Mouse (Mus musculus) kidney, embryonic 16.5 days (tissue): ENCODE data around the gene Abhd6. TPM values are rescaled to one million over a fixed set of nuclear protein-coding genes. Genes with fewer than 3 reads are reported as not detected.

Experiments
- ATAC-seq: fragments of 200-750 bp; cut with Nextera tagmentation; 2 replicates; pipeline ENCODE4 v1.8.0; 2017; ENCODE audit warnings: moderate TSS enrichment; ENCODE audit not compliant: low FRiP score, low TSS enrichment
- H3K27ac ChIP-seq: fragments of 300-500 bp; sonication (generic); 2 replicates; pipeline ENCODE4 v1.5.1; 2014; ENCODE audit warnings: low read length
- H3K27me3 ChIP-seq: fragments of 300-500 bp; sonication (generic); 2 replicates; pipeline ENCODE4 v1.6.1; 2014; ENCODE audit warnings: low read length, control low read depth, mixed read lengths; ENCODE audit not compliant: insufficient read depth
- H3K36me3 ChIP-seq: fragments of 300-500 bp; sonication (generic); 2 replicates; pipeline ENCODE4 v1.6.1; 2014; ENCODE audit warnings: low read length, control low read depth, mixed read lengths; ENCODE audit not compliant: insufficient read depth
- H3K4me1 ChIP-seq: fragments of 300-500 bp; sonication (generic); 2 replicates; pipeline ENCODE4 v1.6.1; 2014; ENCODE audit warnings: low read length, control low read depth, mixed read lengths; ENCODE audit not compliant: insufficient read depth
- H3K4me2 ChIP-seq: fragments of 300-500 bp; sonication (generic); replicated peaks from 2 replicates; pipeline ENCODE4 v1.6.1; 2014; ENCODE audit warnings: low read depth, low read length
- H3K4me3 ChIP-seq: fragments of 300-500 bp; sonication (generic); 2 replicates; pipeline ENCODE4 v1.5.1; 2014; ENCODE audit warnings: mild to moderate bottlenecking, low read length
- H3K9ac ChIP-seq: fragments of 300-500 bp; sonication (generic); replicated peaks from 2 replicates; pipeline ENCODE4 v1.6.1; 2014; ENCODE audit warnings: low read length
- H3K9me3 ChIP-seq: fragments of 300-500 bp; sonication (generic); 2 replicates; pipeline ENCODE4 v1.6.1; 2016; ENCODE audit warnings: low read length, control low read depth
- WGBS: fragments of 180-500 bp; shearing (Covaris S2); extraction: QIAGEN DNeasy Blood & Tissue Kit; methylation state at CpG from one replicate; pipeline ENCODE4 v1.1.7; 2014; 5-methylcytosine and 5-hydroxymethylcytosine counted together
- polyA plus RNA-seq: library from polyadenylated mRNA; unstranded; fragments of >200 nt; fragmentation: Nextera tagmentation; extraction: Ambion mirVana; gene quantifications from 2 replicates; pipeline ENCODE4 v1.2.1, GENCODE M21; 2015

The Abhd6 gene
- polyA plus RNA-seq, 1 experiment from 2014 or later: 29.6 TPM

- no peaks in the 10 kb centered on the region for H3K27me3 ChIP-seq
- no peaks in the 10 kb centered on the region for H3K9me3 ChIP-seq
- H3K9ac ChIP-seq: peak within 1 kb of the TSS; percentile 82
- H3K27ac ChIP-seq: peak within 1 kb of the TSS; percentile 70; the same call in 1 of the 2 replicates
- ATAC-seq: peak; percentile 95
- peak within 1 kb of the TSS; percentile 86 for H3K4me3 ChIP-seq
- WGBS: under 1% methylated on average over 76 of the region's 89 CpGs
- no peaks in the 10 kb centered on the region for H3K36me3 ChIP-seq
- H3K4me1 ChIP-seq: peaks cover 20% of the 10 kb centered on the region
- peak within 1 kb of the TSS; percentile 58 for H3K4me2 ChIP-seq
Measured at GRCm38 (mm10) chr14:8097978-8098686, 95.4 kb downstream of the Abhd6 start, which contains the start of gene Pxk. TSS of gene Pxk (plus strand) at chr14:8098211.

- WGBS: 4% methylated on average over 5 of the region's 5 CpGs
- Histone ChIP-seq H3K27ac (peak overlapping the region; percentile 70; the same call in 1 of the 2 replicates), H3K4me1 (peaks cover 22% of the 10 kb centered on the region), H3K9ac (peak overlapping the region; percentile 82), H3K4me2 (peak overlapping the region; percentile 58), H3K27me3 (no peaks in the 10 kb centered on the region), H3K4me3 (peak overlapping the region; percentile 86), H3K36me3 (no peaks in the 10 kb centered on the region), H3K9me3 (no peaks in the 10 kb centered on the region)
- peak; percentile 20 for ATAC-seq
Measured at GRCm38 (mm10) chr14:8098687-8098995, 95.9 kb downstream of the Abhd6 start.

- Histone ChIP-seq H3K27me3 (no peaks in the 10 kb centered on the region), H3K27ac (no peak overlapping the region), H3K36me3 (no peaks in the 10 kb centered on the region), H3K4me1 (peaks cover 21% of the 10 kb centered on the region), H3K4me2 (0 out of 2 replicates have a peak overlapping the region, but pooled peaks have one; percentile 0), H3K9me3 (no peaks in the 10 kb centered on the region), H3K9ac (no peak overlapping the region), H3K4me3 (no peak overlapping the region)
- no peak for ATAC-seq
- WGBS: 56% methylated on average over 10 of the region's 10 CpGs
Measured at GRCm38 (mm10) chr14:8099561-8100021, 96.9 kb downstream of the Abhd6 start.

- no peaks in the 10 kb centered on the region for H3K36me3 ChIP-seq
- no peak overlapping the region for H3K4me2 ChIP-seq
- H3K9me3 ChIP-seq: no peaks in the 10 kb centered on the region
- H3K27ac ChIP-seq: no peak overlapping the region; the same call in 1 of the 2 replicates
- WGBS: 76% methylated on average over 8 of the region's 8 CpGs
- H3K4me3 ChIP-seq: no peak overlapping the region
- H3K9ac ChIP-seq: no peak overlapping the region
- peaks cover 21% of the 10 kb centered on the region for H3K4me1 ChIP-seq
- ATAC-seq: no peak
- no peaks in the 10 kb centered on the region for H3K27me3 ChIP-seq
Measured at GRCm38 (mm10) chr14:8101886-8102285, 99.2 kb downstream of the Abhd6 start.

GRCm38 (mm10) chr14:8102676-8103075, 100.0 kb downstream of the Abhd6 start:
- H3K9ac ChIP-seq: no peak overlapping the region
- no peak overlapping the region for H3K4me2 ChIP-seq
- H3K27me3 ChIP-seq: no peaks in the 10 kb centered on the region
- WGBS: 74% methylated on average over 12 of the region's 12 CpGs
- H3K9me3 ChIP-seq: no peaks in the 10 kb centered on the region
- no peak overlapping the region for H3K27ac ChIP-seq
- ATAC-seq: no peak
- H3K4me3 ChIP-seq: no peak overlapping the region
- H3K4me1 ChIP-seq: peaks cover 21% of the 10 kb centered on the region
- H3K36me3 ChIP-seq: no peaks in the 10 kb centered on the region

Other genes starting within 250 kb of the Abhd6 start
- gene Gm26661, start 211.3 kb upstream of the Abhd6 start, polyA plus RNA-seq: not detected in 2 replicates
- gene Flnb, start 184.9 kb upstream of the Abhd6 start, polyA plus RNA-seq: 21.2 and 23.4 TPM in 2 replicates
- not detected in 2 replicates for gene Gm45521, start 45.6 kb upstream of the Abhd6 start, polyA plus RNA-seq
- 0.30 and 0.31 TPM in 2 replicates for gene Dnase1l3, start 8.3 kb upstream of the Abhd6 start, polyA plus RNA-seq
- gene Rpp14, start 77.5 kb downstream of the Abhd6 start, polyA plus RNA-seq: 54.1 and 58.6 TPM in 2 replicates
- 36.7 and 39.8 TPM in 2 replicates for gene Pxk, start 95.3 kb downstream of the Abhd6 start, polyA plus RNA-seq
- gene Pdhb, start 170.1 kb downstream of the Abhd6 start, polyA plus RNA-seq: 267 and 278 TPM in 2 replicates
- gene Kctd6, start 211.2 kb downstream of the Abhd6 start, polyA plus RNA-seq: 3.3 and 3.6 TPM in 2 replicates